Mouse (Mus musculus): ENCODE data around the gene Dgke. TPM values are rescaled to one million over a fixed set of nuclear protein-coding genes. Genes with fewer than 3 reads are reported as not detected.

The Dgke gene
- polyA plus RNA-seq, 1 experiment from 2014 or later, result 8.7 TPM

DNA sequence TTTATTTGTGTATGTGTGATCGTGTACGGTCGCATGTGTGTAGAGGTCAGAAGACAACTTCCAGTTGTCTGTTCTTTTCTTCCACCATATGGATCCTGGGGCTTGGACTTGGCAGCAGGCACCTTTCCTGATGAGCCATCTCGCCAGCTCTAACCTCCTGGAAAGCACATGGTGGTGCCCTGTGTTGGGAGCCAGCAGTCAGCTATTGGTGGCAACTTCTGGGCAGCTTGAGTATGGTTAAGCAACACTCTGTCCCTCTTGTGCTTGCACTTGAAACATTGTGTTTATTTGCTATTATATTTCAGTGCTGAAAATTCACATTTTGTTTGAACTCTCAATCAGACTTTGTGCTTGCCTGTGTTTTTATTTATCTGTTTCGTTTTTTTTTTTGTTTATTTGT is 77.7 kb downstream of the Dgke start:
- Histone ChIP-seq H3K9me3 (replicated peaks; ENCODE audit: control insufficient read depth, low read length) (no peaks in the 10 kb centered on the region), H3K27me3 (ENCODE audit: control insufficient read depth, insufficient read depth, low read length) (no peaks in the 10 kb centered on the region), H3K9ac (ENCODE audit: low read length) (no peak overlapping the region), H3K27ac (ENCODE audit: low read length) (no peak overlapping the region), H3K4me2 (ENCODE audit: low read depth, low read length) (no peak overlapping the region), H3K4me3 (ENCODE audit: low read length) (no peak overlapping the region), H3K4me1 (ENCODE audit: control insufficient read depth, insufficient read depth, low read length) (no peaks in the 10 kb centered on the region), H3K36me3 (ENCODE audit: control insufficient read depth, insufficient read depth) (peaks cover 20% of the 10 kb centered on the region)
- no peak for ATAC-seq (replicated peaks; ENCODE audit: extremely low read depth, insufficient read depth, low FRiP score)
- 77% methylated on average over 5 of the region's 5 CpGs for WGBS

DNA sequence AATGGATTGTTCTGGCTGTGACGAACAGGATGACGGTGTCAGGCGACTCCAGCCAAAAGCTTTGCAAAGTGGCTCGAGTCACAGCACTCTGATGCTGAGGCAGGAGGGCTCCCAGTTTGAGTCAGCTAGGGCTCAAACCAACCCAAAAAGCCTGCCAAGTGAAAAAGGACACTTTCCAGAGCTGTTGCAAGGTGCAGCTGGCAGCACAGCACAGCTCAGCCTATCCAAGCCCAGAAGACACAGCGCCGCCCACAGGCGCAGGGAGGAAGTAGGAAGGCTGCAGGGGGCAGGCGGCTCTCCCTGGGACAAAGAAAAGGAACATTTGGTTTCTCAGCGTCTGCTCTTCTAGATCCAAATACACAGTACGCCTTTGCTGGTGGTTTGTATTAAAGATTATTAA is 80.0 kb downstream of the Dgke start:
- no peaks in the 10 kb centered on the region for H3K27me3 ChIP-seq (ENCODE audit: control insufficient read depth, insufficient read depth, low read length)
- no peak overlapping the region for H3K4me2 ChIP-seq (ENCODE audit: low read depth, low read length)
- H3K36me3 ChIP-seq (ENCODE audit: control insufficient read depth, insufficient read depth), result peaks cover 29% of the 10 kb centered on the region
- H3K27ac ChIP-seq (ENCODE audit: low read length), result no peak overlapping the region
- no peaks in the 10 kb centered on the region for H3K9me3 ChIP-seq (replicated peaks; ENCODE audit: control insufficient read depth, low read length)
- H3K9ac ChIP-seq (ENCODE audit: low read length), result no peak overlapping the region
- H3K4me1 ChIP-seq (ENCODE audit: control insufficient read depth, insufficient read depth, low read length), result no peaks in the 10 kb centered on the region
- ATAC-seq (replicated peaks; ENCODE audit: extremely low read depth, insufficient read depth, low FRiP score), result no peak
- WGBS, result 86% methylated on average over 10 of the region's 10 CpGs
- no peak overlapping the region for H3K4me3 ChIP-seq (ENCODE audit: low read length)

Other genes starting within 250 kb of the Dgke start
- gene Akap1, start 202.3 kb downstream of the Dgke start, polyA plus RNA-seq (2015; fragmentation: Nextera tagmentation; extraction: Ambion mirVana), result 58.0 and 64.4 TPM in 2 replicates
- gene Scpep1, start 111.4 kb downstream of the Dgke start, polyA plus RNA-seq (2015; fragmentation: Nextera tagmentation; extraction: Ambion mirVana), result 43.6 and 50.8 TPM in 2 replicates
- not detected in 2 replicates for gene Elobl, start 99.9 kb downstream of the Dgke start, polyA plus RNA-seq (2015; fragmentation: Nextera tagmentation; extraction: Ambion mirVana)
- 9.4 and 9.7 TPM in 2 replicates for gene Coil, start 96.6 kb downstream of the Dgke start, polyA plus RNA-seq (2015; fragmentation: Nextera tagmentation; extraction: Ambion mirVana)
- 18.3 and 22.1 TPM in 2 replicates for gene Trim25, start 67.5 kb downstream of the Dgke start, polyA plus RNA-seq (2015; fragmentation: Nextera tagmentation; extraction: Ambion mirVana)
- gene Gm525, start 7.0 kb upstream of the Dgke start, polyA plus RNA-seq (2015; fragmentation: Nextera tagmentation; extraction: Ambion mirVana), result 4.7 and 9.1 TPM in 2 replicates
- gene Nog, start 235.5 kb upstream of the Dgke start, polyA plus RNA-seq (2015; fragmentation: Nextera tagmentation; extraction: Ambion mirVana), result 0.32 and 0.39 TPM in 2 replicates

All from heart, embryonic 16.5 days (tissue).